Mouse (Mus musculus): Measurements from ENCODE around the gene Spata5. TPM values are rescaled to one million over a fixed set of nuclear protein-coding genes. Genes with fewer than 3 reads are reported as not detected.
"Not testable (repeated sequence)": the region's sequence is repeated elsewhere in the genome, so short reads cannot be mapped to it uniquely, and the experiment has no call there.

The Spata5 gene
- total RNA-seq, 2 experiments from 2014 or later = 17.8 to 24.8 TPM

DNA sequence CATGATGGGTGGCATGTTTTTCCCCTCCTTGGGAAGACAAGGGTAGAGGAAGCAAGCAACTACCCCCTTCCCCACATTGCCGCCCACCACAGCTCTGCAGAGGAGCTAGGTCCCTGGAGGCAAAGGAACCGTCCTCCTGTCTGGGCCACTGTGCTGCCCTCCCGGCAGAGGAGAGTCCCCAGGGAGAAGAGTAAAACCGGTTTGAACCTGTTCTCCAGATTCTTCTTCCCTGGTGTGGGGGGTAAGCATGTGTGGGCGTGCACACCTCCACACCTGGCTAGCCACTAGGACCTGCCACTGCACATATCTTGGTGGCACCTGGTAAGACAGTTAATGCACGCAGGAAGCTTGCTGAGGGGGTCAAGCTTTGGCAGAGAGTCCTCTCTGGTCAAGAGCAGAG, 176.8 kb downstream of the Spata5 start:
- no peak for DNase-seq (ENCODE audit: extremely low spot score in 1 of 2, low spot score in 2 of 2)
- intact Hi-C loops (cut with DNase I) = no loop called here

DNA sequence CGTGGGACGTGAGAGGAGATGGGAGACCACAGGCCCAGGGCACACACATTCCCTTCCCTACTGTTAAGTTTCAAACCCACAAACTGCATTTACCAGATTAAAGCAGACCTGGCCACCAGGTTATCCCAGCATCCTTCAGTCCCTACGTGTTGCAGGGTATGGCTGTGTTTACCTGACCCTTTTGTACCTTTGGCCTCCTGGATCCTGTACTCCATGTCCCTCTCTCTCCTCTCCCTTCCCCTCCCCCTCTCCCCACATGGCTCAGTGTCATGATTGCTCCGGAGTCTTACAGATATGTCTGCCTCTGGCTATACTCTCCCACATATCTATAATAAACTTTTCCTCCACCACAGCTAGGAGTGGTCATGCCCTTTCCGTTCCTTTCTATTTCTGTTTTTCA, 177.5 kb downstream of the Spata5 start:
- intact Hi-C loops (cut with DNase I) = no loop called here
- DNase-seq (ENCODE audit: extremely low spot score in 1 of 2, low spot score in 2 of 2) = no peak

DNA sequence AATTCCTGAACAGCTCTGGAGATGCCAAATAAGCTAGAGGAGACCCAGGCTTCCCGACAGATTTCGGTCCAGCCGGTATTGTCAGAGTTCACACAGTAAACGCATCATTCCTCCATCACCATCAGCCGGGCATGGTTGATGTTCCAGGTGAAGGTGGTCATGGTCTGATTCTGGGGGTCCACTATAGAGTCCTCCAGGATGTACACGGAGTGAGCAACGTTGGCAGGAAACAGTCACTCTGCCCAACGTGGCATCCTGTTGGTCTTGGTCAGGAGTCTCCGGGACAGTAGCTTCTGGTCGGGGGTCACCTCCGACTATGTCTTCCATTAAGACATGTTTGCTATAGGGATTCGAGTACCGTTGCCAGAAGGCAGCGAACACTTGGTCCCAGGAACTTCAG, 179.9 kb downstream of the Spata5 start:
- intact Hi-C loops (cut with DNase I); DNase-seq (ENCODE audit: extremely low spot score in 1 of 2, low spot score in 2 of 2): not testable (repeated sequence)

DNA sequence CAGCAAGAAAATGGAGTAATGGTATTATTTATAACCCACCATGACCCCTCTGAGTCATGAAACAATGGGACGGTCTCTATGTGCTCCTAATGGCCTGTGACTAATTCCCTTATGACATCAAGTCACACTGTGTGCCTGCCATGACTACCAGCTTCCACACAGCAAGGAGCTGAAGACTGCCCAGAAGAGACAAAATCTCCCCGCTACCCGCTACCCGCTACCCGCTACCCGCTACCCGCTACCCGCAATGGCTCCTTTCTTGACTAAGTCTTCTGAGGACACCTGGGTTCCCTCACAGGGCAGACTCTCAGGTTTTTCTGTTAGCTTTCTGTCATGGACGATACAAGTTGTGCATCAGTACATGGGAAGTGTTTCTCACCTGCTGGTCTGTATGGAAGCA, 182.7 kb downstream of the Spata5 start:
- intact Hi-C loops (cut with DNase I) = no loop called here
- DNase-seq (ENCODE audit: extremely low spot score in 1 of 2, low spot score in 2 of 2) = no peak

DNA sequence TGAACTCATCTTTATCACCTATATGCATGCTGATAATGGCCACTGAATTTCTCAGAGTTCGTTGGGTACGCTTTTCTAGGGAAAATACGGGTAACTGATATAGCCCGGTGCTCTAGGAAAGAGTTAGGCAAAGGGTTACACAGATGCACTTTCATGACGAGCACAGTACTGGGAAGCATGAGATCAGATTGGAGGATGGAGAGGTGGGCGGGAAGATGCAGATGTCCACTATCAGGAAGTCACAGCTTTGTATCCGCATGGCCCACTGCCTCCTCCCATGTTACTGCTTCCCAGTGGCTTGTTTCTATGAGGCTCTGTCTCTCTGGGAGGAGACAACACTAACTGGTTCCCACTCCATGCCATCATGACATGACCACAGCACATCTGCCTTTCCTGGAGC, 183.2 kb downstream of the Spata5 start:
- DNase-seq (ENCODE audit: extremely low spot score in 1 of 2, low spot score in 2 of 2) = no peak
- intact Hi-C loops (cut with DNase I) = no loop called here

DNA sequence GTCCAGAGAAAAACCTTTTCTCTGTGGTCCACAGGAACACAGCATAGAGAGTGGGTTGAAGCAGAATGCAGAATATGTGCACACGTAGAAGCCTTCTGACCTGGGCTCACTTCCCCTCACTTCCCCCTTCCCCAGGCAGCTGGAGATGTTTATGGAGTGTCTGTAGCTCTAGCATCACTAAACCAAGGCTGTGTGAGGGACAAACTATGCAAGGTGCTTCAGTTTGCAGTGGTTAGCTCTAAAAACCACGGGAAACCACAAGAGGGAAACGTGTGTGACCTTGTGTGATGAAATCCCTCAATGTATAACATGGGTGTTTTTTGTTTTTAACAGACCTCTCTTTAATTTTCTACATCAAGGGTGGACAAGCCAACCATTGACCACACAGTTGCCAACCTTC, 183.8 kb downstream of the Spata5 start:
- intact Hi-C loops (cut with DNase I) = no loop called here

DNA sequence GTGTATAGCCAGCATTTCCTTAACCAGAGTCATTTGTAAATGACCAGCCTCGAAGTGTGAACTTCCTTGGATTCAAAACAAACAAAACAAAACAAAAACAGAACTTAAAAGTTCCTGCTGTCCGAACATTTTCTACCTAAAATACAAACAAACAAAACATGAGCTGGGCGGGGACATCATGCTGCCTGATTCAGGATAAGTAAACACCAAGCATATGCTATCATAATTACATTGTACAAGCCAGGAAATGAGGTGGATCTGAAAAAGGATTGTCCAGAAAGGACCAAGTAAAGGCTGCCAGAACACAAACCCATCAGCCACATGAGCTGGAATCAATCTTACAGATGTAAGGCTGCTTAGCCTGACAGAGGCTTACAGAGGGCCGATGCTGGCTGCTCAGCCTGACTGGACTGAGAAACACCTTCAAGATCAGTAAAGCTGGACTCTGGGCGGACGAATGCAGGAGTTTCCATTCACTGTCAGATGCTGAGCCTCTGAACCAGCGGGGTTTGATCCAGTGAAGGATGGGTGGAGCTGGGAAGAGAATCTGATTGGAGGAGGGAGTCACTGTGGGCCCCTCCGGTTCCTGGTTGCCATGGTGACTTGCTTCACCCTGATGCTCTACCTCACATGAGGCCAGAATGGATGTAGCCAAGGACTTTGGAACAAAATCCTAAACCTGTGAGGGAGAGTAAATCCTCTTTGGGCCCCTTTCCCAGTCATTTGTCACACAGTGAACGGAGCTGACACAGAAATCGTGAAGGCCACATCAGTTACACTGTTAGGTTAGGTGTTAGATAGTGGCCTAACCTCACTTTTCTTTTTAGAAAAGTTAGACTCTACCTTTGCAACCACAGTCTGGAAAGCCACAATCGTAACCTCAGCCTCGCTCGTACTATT, 185.5 kb downstream of the Spata5 start:
- intact Hi-C loops (cut with DNase I) = no loop called here
- no peak for DNase-seq (ENCODE audit: extremely low spot score in 1 of 2, low spot score in 2 of 2)

More for the DNA sequence above, 183.8 kb downstream of the Spata5 start:
- no peak for DNase-seq (ENCODE audit: extremely low spot score in 1 of 2, low spot score in 2 of 2)

DNA sequence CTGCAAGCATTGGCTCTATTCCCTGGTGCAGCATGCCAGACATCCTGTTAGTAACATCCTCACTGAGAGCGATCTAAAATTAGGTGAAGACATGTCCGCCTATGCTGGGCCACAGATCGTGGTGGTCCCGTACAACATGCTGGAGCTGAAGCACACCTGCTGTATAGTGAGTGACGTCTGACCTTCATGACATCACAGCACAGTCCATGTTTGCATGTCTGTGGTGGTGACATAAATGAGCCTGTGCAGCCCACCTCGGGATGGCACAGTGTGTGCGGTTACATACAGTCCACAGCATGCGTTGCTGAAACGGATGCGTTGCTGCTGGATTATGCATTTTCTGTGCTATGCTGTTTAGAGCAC, 186.2 kb downstream of the Spata5 start:
- intact Hi-C loops (cut with DNase I) = no loop called here

DNA sequence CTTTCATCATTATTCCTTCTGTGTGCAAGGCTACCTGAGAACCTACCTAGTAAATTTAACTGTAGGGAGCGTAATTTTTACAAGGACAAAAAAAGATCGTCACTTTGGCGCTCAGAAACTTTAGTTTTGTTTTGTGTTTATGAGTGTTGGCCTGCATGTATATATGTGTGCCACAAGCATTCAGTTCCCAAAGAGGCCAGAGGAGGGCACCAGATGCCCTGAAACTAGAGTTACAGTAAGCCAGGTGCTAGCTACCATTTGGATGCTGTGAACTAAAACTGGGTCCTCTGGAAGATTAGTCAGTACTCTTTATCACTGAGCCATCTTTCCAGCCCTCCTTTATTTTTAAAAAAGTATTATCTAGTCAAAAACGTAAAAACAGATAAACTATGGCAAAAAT, 189.2 kb downstream of the Spata5 start:
- DNase-seq (ENCODE audit: extremely low spot score in 1 of 2, low spot score in 2 of 2) = no peak
- intact Hi-C loops (cut with DNase I) = no loop called here

More for the DNA sequence above, 186.2 kb downstream of the Spata5 start:
- DNase-seq (ENCODE audit: extremely low spot score in 1 of 2, low spot score in 2 of 2) = no peak

DNA sequence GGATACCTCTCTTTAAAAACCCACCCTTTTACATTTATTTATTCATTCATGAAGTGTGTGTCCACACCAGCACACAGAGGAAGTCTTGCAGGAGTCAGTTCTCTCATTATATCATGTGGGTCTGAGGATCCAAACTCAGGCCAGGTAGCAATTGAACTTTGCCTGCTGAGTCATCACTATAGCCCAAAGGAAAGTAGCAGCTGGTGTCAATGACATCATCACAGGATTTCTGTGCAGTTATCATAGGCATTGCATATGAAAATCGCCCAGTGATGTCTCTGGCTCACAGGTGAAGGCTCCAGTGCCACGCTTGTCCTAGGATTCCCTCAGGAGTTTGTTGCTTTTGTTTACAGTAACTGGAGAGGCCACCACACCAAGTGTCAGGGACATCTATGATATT, 191.0 kb downstream of the Spata5 start:
- intact Hi-C loops (cut with DNase I) = no loop called here
- DNase-seq (ENCODE audit: extremely low spot score in 1 of 2, low spot score in 2 of 2) = no peak

DNA sequence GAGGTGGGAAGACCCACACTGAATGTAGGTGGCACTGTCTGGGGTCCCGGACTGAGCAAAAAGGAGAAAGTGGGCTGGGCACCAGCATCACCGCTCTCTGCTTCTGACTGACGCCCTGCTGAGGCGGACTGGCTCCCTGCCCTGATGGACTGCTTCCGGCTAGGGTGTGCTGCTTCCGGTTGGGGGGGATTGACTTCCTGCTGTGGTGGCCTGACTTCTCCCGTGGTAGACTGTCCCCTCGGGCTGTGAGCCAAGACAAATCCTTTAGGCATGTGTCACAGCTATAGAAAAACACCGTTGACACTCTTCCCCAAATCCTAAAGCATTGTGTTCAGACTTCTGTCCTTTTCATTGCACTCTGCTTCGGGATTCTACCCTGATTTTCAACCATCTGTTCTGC, 194.0 kb downstream of the Spata5 start:
- intact Hi-C loops (cut with DNase I) = no loop called here
- DNase-seq (ENCODE audit: extremely low spot score in 1 of 2, low spot score in 2 of 2) = peak in 1 of 2 experiments; percentile 71

DNA sequence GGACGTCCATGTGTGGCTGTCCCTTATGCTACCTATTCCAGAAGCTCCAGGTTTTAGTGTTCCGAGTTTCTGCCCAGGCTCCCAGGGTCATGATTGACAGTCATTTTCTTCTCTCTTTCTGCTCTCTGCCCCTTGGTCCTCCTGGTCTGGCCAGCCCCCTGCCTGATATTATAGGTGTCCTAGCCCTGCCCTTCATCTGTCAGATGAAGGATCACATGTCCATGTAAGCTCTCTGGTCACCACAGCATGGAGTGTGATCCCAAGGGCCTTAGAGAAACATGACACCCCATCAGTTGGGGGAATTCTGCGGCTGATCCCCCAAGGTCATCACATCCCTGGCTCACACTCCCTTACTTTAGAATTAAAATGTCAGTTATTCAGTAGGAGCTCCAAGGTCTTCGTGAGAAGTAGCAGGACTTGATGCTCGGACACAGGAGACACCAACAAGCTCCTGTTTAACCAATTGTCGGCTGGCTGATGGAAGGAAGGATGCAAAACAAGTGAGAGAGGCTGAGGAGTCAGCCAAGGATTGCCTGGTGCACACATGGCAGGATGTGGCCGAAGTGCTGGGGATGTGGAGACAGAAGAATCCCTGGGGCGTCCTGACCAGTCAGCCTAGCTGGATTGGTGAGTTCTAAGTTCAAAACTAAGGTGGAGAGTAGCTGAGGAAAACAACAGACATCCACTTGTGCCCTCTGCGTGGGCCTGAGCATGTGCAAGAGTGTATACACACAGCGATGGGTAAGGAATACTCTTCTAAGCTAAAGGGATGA, 195.4 kb downstream of the Spata5 start:
- DNase-seq (ENCODE audit: extremely low spot score in 1 of 2, low spot score in 2 of 2) = no peak
- intact Hi-C loops (cut with DNase I) = no loop called here

DNA sequence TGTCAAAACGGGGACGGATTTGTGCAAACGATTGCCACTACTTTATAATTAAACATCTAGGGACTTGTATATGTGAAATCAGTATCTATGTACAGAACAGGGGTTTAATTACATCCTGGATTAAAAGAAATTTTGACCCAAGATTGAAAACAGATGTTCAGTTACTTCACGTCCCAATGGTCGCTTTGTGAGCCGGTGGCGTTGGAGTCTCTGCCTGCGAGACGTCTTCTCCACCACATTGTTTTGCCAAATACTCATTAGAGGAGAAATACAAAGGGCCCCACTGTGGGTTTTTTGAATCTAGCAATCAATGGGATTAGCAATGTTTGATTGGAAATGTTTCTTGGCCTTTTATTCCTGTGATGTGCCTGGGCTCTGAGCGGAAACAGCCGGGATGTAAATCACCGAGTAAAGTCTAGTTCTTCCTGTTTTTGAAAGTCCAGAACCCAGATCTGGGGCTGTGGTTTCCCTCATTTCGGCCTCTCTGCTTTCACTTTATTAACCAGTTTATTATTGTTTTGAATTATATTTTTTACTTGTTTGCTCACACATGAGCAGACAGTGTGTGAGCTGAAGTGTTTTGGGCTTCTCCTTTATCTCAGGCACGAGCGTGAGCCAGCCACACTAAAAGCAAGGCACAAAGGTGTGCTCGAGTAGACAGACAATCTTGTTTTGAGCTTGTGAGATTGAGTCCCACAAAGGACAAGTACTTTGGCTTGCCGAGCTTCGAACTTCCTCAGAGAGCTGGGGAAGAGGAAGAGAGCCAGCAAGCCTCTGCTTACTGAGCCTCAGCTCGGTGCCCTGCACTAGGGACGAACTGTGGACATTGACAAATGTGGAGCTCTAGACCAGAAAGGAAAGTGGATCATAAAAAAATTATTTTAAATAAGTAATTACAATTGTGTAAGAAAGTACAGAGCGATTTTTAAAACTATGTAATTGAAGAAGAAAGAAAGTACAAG, 197.2 kb downstream of the Spata5 start:
- no peak for DNase-seq (ENCODE audit: extremely low spot score in 1 of 2, low spot score in 2 of 2)
- intact Hi-C loops (cut with DNase I) = no loop called here

Other genes starting within 250 kb of the Spata5 start
- gene Il21, start 187.3 kb upstream of the Spata5 start, total RNA-seq (2021) = not detected
- gene Bbs12, start 107.3 kb upstream of the Spata5 start, total RNA-seq (2021) = 1 to 10 TPM; 4.0 to 4.5 TPM
- 1 to 10 TPM; 4.1 to 4.8 TPM for gene Cetn4, start 107.2 kb upstream of the Spata5 start, total RNA-seq (2021)
- 1 to 10 TPM; 1.9 to 4.4 TPM for gene Fgf2, start 71.5 kb upstream of the Spata5 start, total RNA-seq (2021)
- gene Nudt6, start 315 bp downstream of the Spata5 start, total RNA-seq (2021) = 1 to 10 TPM; 8.1 to 8.8 TPM
- 10 to 100 TPM; 15.3 to 16.0 TPM for gene Spry1, start 220.1 kb downstream of the Spata5 start, total RNA-seq (2021)